Mouse (Mus musculus) cerebellum, postnatal 36 days (tissue): ENCODE measurements at regions not wholly inside any gene's neighbourhood (a gene's known extent, or its start where the extent isn't known, plus 50 kb on each side); places are given as distances from the start of the nearest gene placed in this dataset.

Experiments used
- DNase-seq, 2 experiments: peaks; one replicate each; pipeline ENCODE4 v3.0.0; 2021 to 2022; ENCODE audit warnings: mixed read lengths in 2 of 2

- DNase-seq: no peak
These were observed 846.7 kb downstream of the Synb start for GRCm38 (mm10) chr14:68447240-68447923.

DNA sequence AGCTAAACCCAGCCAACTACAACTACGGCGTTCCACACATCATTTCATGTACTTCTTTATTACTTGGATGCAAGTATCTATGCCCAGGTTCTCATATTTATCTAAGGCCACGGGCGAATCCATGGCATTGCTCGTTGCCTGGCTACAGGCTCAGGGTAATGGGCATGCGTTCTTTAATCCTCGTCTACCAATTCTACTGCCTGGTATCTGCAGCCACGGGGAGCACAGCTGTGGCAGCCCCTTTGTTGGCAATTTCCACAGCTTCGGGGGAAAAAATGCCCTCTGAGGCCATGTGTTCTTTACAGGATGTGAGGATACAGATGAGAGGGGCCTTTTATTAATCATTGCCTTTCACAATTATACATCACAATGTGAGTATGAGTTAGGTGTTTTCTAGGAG lies 860.8 kb downstream of the Synb start:
- no peak for DNase-seq

DNA sequence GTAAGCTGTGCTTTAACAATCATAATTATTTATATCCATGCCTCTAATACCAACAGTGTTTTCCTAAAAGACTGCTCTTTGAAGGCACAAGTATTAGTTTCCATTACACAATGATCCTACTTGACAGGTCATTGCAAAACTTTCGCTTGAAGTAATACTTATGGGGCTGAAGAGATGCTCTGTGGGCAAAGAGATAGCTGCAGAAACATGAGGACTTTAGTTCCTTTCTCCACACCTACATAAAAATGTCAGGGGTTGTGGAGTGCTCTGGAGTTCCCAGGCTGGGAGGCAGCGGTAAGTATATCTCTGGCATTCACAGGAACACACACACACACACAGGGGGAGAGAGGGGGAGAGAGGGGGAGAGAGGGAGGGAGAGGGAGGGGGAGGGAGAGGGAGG lies 862.0 kb downstream of the Synb start:
- no peak for DNase-seq

DNA sequence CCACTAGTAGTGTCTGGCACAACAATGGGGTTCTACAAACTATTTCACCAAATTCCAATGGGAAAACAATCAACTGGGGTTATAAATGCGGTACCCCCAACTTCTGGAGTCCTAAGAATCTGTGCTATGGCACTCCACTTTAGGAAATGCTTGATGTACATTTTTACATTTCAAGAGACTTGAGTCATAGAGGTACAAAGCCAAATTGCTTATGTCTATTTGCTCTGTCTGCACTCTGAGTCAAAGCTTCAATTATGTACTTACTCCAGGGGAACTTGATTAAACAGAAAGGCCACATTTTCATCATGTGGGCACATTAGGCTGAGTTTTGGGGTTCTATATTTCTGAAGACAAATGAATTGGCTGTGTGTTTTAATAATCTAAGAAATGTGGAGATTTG lies 866.9 kb downstream of the Synb start:
- DNase-seq: no peak

DNA sequence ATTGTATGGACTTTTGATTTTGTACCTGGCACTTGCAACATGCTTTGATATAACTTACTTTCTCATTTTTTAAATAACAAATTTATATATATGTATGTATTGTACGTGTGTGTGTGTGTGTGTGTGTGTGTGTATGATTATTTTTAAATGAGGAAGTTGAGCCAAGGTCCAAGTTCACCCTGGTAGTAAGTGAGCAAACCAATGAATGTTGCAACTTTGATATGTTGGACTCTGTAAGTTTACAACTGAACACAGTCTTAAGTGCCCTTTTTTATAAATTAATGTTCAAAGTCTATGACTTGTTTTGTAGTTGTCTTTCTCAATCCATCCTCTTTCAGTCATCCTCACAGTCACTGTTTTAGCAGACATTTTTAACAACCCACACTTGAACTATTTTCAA lies 901.7 kb downstream of the Synb start:
- no peak for DNase-seq

- no peak for DNase-seq
These were observed 902.2 kb downstream of the Synb start for GRCm38 (mm10) chr14:68391875-68392274.

DNA sequence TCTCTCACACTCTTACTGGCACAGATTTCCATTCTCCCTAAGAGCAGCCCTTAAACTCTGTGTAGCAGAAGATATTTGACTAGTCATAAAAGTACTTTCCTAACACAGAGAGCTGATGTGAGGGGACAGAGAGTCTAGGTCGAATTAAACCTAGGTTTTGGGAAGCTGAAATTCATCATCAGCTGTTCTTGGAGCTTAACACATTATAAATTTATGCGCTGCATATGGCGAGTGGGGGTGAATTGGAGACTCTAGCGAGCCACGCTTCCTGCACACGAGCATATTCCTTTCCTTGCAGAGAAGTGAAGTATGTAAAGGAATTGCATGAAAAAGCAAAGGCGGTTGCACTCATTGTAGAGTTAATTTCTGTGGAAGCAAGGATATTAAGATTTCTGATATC lies 912.4 kb downstream of the Synb start:
- DNase-seq: no peak

DNA sequence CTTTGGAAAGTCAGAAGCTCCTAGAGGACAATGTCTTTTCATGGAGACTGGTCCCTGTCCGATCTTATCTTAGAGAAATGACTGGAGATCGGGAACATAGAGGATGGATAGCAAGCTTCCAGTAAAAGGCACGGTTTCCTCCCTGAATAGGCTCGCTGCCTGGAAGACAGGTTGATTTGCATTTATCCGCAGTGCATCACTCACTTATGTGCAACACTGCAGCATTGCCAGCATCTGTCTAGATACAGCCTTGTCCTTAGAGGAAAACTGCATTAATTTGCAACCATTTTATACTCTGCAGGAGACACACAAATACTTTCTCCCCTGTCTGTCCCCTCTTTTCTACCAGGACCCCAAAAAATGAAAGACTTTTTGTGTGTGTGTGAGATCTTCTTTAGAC lies 926.4 kb downstream of the Synb start:
- DNase-seq: no peak

DNA sequence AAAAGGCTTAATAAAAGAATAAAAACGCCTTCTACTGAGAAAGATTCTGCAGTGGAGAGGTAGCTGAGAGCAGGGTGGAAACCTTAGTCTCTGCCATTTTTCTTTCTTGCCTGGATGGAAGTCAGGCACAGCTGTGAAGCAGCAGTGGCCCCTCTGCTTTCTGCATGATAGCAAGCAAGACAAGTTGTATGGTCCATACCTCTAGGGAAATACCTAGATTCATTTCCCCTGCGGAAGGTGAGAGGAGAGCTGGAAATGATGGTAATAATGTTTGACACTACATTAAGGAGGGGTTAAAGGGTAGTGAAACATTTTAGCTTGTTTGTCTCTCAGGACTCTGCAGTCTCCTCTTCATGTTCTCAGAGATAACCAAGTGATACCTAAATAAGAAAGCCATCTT lies 930.2 kb downstream of the Synb start:
- no peak for DNase-seq

- no peak for DNase-seq
These were observed 932.1 kb downstream of the Synb start for GRCm38 (mm10) chr14:68361998-68362397.

DNA sequence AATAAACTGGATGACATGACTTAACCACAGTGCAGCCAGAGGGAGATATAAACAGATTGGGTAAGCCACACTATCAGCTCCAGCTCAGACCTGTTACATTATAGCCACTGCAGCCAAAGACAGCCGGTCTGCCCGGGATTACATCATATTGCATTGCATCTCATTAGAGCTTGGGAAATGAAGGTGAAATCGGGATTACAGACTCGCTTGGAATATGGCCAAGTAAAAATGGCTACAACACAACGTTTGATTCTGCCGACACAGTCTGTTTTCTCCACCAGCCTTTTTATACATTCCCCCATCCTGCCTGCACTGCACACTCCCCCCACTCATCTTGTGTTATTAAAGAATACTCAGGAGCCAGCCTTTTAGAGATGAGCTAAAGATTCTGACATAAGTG lies 932.6 kb downstream of the Synb start:
- no peak for DNase-seq

GRCm38 (mm10) chr14:68356396-68356795 lies 937.7 kb downstream of the Synb start:
- DNase-seq: no peak

GRCm38 (mm10) chr14:68355462-68355905 lies 938.6 kb downstream of the Synb start:
- no peak for DNase-seq

DNA sequence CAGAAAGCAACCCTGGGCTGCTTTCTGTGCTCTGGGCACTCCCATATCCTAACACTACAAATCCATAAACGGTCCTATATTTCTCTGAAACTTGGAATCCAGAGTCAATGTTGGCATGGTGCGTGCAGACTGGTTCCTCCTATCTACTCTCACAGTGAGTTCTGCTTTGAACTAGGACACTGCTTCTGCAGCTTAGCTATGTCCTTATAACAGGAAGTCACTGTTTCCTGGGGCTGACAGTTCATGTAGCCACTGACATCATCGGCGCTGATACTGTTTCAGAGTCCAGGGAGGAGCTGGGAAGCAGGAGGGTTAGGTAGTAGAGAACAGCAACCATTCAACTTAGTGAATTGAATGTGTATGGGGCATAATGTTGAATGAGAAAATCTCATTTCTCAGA lies 948.6 kb downstream of the Synb start:
- no peak for DNase-seq

- no peak for DNase-seq
These were observed 949.4 kb downstream of the Synb start for GRCm38 (mm10) chr14:68344715-68345114.

GRCm38 (mm10) chr14:68338440-68338839 lies 955.7 kb downstream of the Synb start:
- DNase-seq: no peak

- no peak for DNase-seq
These were observed 969.0 kb downstream of the Synb start for GRCm38 (mm10) chr14:68325061-68325460.

DNA sequence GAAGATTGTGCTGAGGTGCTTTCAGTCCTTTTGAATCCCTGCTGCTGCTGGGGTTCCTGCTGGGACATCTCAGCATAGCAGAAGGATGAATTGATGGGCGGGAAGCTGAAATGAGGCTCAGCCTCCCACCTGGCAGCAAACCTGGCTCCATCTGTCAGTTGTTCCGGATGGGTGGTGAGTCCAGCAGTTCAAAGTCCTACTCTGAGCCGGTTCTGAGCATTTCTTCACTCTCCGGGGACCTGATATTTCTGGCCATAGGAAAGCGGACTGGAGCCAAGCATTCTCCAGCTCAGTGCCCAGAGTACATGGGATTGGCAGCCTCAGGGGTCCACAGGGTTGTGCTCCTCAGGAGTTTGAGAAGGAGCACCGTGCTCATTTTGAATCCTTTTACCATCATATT lies 971.1 kb downstream of the Synb start:
- peak; percentile 72 to 74 for DNase-seq

GRCm38 (mm10) chr14:68307973-68308660 lies 986.0 kb downstream of the Synb start:
- no peak for DNase-seq

DNA sequence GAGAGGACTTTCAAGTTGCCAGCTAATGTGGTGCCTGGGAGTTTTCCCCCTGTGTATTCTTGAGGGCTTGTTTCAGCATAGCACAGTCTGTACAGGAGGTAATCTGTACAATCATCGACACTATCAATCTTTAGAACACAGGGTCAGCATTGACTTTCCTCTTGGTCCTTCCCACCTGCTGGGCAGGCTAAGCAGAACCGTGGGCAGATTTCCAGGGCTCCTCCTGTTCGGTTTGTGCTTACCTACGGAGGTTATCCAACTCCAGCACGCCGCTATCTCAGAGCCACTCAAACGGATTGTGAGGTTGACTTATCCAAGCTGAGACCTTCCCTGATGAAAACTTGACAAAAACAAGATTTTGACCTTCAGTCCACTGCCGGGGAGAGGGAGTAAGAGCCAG lies 988.9 kb downstream of the Synb start:
- no peak for DNase-seq

- no peak for DNase-seq
These were observed 992.4 kb downstream of the Synb start for GRCm38 (mm10) chr14:68301710-68302109.

GRCm38 (mm10) chr14:68285546-68285945 lies 1008.6 kb downstream of the Synb start:
- DNase-seq: peak; percentile 3 to 10

DNA sequence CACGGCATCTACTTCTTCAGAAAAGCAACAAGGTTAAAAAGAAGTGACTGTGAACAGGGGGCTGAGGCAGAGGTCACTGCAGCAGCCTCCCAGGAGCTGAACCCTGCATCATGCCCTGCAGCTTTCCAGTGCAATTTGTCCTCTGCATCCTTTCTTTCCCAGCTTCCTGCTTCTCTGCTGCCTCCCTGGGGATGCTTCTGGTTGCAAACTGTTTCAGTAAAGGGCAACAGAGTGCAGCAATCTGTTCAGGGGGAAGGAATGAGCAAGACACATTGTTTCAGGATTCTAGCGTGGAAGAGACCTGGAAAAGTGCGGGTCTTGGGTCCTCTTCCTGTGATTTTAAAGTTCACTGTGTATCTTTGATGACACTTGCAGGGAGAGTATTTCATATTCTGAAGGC lies 1032.7 kb downstream of the Synb start:
- peak in 1 of 2 experiments; percentile 4 for DNase-seq

DNA sequence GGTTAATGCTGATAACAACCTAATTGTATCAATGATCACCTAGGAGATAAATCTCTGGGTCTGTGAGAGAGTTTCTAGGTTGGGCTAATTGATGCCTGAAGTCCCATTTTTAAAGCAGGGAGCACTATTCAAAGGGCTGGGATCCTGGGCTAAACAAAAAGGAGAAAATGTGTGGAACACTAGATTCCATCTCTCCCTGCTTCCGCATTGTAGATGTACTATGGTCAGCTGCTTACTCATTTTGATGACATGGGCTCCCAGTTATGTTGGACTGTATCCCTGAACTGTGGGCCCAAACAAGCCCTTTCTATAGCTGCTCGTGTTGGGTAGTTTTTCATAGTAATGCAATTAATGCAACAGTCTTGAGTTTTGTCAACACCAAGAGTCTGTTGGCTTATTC lies 1047.1 kb downstream of the Synb start:
- no peak for DNase-seq

- DNase-seq: no peak
These were observed 1054.0 kb downstream of the Synb start for GRCm38 (mm10) chr14:68240146-68240545.
